Mouse (Mus musculus): ENCODE measurements around the gene Tnfrsf23.
A peak's percentile ranks its signal among the peaks of the same experiment; 100 is the strongest.
"Not testable (repeated sequence)": the region's sequence is repeated elsewhere in the genome, so short reads cannot be mapped to it uniquely, and the experiment has no call there.

The Tnfrsf23 gene

DNA sequence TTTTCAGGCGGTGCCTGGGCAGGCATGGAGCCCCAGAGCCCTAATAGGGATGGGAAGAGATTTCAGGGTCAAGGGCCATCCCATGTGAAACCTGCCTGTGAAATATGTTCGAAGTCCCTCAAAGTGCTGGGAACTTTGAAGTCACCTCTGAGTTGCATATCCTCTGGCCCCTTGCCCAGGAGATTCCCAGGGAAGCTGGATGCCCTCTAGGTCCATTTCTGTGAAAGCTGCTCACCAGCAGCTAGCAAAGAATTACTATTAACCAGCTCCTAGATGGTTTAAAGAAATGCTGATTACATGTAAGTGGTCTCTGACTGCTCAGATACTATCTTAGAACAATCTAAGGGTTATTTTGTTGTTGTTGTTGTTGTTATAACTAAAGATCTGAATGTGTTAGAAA lies 1.1 kb downstream of the Tnfrsf23 start:
- DNase-seq (ENCODE audit: extremely low spot score, low spot score): not testable (repeated sequence)

GRCm38 (mm10) chr7:143681566-143681965 lies 4.1 kb downstream of the Tnfrsf23 start:
- DNase-seq (ENCODE audit: extremely low spot score, low spot score): no peak

- not testable (repeated sequence) for DNase-seq (ENCODE audit: extremely low spot score, low spot score)
Observed at GRCm38 (mm10) chr7:143680836-143681235, 4.8 kb downstream of the Tnfrsf23 start.

GRCm38 (mm10) chr7:143679650-143680049 lies 6.0 kb downstream of the Tnfrsf23 start:
- DNase-seq (ENCODE audit: extremely low spot score, low spot score): not testable (repeated sequence)

- DNase-seq (ENCODE audit: extremely low spot score, low spot score): no peak
Observed at GRCm38 (mm10) chr7:143666427-143667311, 19.0 kb downstream of the Tnfrsf23 start.

- DNase-seq (ENCODE audit: extremely low spot score, low spot score): no peak
Observed at GRCm38 (mm10) chr7:143663470-143663869, 22.2 kb downstream of the Tnfrsf23 start.

DNA sequence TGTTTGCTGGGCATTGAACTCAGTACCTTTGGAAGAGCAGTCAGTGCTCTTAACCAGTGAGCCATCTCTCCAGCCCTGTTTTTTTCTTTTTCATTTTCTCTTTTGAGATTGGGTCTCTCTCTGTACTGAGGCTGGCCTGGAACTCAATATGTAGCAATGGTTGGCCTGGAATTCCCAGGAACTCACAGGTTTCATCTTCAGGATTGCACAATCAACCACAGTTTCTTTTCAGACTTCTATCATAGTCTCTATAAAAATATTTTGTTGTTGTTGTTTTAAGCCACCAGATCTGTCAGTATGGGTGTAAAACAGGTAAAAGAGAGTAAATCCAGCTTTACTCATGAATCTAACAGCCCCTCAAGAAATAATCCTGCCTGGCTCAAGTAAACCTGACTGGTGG lies 24.9 kb downstream of the Tnfrsf23 start:
- DNase-seq (ENCODE audit: extremely low spot score, low spot score): no peak

- DNase-seq (ENCODE audit: extremely low spot score, low spot score): not testable (repeated sequence)
Observed at GRCm38 (mm10) chr7:143649769-143650346, 35.8 kb downstream of the Tnfrsf23 start.

DNA sequence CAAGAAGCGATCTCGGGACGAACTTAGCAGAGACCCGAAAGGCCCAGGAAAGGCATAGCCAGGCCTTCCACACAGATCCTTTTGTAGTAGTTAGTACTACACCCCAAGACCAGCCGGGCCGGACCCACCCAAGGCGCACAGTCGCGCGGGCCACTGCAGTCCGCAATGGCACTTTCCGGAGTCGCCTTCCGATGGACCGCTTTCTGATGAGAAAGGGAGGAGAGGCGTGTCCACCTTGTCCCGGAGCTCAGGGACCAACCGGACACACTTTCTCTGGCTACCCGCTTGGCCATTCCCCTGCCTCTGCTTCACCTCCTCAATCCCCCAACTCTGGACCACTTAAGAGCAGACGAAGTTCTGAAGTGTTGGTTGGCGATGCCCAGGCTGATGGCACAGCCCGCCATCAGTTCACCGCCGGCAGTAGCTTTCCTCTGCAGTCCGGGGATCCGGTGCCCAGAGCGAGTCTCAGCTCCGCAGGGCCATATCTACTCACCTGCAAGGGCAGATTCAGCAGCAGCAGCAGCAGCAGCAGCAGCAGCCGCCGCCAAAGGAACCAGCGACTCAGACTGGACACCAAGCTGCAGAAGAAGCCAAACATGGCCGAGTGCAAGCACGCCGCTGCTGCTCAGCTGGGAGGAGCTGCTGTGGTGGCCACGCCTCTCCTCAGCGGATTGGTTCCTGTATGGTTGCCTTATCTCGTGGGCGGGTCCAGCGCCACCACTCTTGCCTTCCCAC lies 36.5 kb downstream of the Tnfrsf23 start, which contains the start of gene Tnfrsf22:
TSS of gene Tnfrsf22 (minus strand) at position 628 of the 735 bp plus-strand sequence.
- peak; percentile 80 for DNase-seq (ENCODE audit: extremely low spot score, low spot score)

DNA sequence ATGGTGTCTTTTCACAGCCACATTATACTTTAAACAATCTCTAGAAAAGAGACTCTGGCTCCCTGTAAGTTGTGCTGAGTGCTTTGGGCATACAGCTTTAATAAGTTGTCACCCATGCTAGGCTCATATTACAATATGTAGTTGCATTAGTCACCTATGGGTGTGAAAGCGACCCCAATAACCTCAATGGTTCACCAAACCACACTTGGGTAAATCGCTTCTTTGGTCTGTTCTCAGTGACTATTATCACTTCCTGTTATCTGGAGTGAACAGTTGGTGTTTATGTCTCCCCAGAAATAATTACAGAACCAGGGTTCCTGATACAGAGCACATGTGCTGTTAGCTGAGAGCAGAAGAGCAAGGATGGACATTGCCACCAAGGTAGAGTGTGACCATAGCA lies 41.7 kb downstream of the Tnfrsf23 start:
- DNase-seq (ENCODE audit: extremely low spot score, low spot score): not testable (repeated sequence)

GRCm38 (mm10) chr7:143636674-143637073 lies 49.0 kb downstream of the Tnfrsf23 start:
- DNase-seq (ENCODE audit: extremely low spot score, low spot score): no peak

GRCm38 (mm10) chr7:143631503-143631902 lies 54.2 kb downstream of the Tnfrsf23 start:
- no peak for DNase-seq (ENCODE audit: extremely low spot score, low spot score)

DNA sequence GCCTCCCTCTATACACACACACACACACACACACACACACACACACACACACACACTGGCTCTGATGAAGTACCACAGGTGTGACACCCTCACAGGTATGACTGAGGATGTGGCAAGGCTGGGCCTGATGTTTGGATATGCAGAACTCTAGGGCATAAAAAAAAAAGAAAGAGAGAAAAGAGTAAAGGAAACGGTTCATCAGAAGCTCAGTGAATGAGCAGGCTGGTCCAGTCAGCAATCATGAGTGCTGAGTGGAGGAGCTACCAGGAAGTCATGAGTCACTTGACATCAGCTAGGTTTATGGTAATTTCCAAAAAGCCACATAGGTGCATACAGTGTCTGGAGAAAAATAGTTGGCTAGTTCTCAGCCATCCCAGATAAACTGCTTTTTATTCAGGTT lies 56.2 kb downstream of the Tnfrsf23 start:
- DNase-seq (ENCODE audit: extremely low spot score, low spot score): no peak

- no peak for DNase-seq (ENCODE audit: extremely low spot score, low spot score)
Observed at GRCm38 (mm10) chr7:143628540-143628939, 57.1 kb downstream of the Tnfrsf23 start, which contains the start of gene Tnfrsf26. Gene Tnfrsf26 (minus strand): TSS chr7:143628722.

DNA sequence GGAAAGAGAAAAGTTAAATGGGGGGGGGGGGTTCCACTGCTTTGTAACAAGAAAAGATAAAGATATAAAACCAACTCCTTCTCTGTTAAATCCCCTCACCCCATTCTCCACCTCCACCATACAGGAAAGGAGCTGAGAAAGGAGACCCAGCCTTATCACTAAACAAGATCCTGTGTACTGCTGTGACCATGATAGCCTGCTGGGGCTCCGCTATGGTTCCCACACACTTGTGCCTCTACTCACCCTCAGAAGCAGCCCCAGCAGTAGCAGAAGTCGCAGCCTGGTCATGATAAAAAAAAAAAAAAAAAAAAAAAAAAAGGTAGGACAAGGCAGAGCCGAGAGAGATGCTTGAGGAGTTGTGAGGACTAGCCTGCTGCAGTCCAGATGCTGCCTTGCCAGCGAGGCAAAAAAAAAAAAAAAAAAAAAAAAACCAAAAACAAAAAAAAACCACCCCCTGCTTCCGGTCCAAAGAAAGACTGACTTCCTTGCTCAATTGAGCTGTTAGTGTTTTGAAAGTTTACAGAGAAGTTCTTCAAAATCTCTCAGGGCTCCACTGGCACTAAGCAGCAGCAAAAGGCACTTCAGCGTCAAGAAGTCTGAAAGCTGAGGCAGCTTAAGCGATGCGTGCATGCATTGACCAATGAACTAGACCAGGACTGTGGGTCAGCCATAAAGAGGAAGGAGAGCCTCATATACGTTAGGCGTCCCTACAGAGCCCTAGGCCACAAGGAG lies 58.0 kb downstream of the Tnfrsf23 start:
- no peak for DNase-seq (ENCODE audit: extremely low spot score, low spot score)

DNA sequence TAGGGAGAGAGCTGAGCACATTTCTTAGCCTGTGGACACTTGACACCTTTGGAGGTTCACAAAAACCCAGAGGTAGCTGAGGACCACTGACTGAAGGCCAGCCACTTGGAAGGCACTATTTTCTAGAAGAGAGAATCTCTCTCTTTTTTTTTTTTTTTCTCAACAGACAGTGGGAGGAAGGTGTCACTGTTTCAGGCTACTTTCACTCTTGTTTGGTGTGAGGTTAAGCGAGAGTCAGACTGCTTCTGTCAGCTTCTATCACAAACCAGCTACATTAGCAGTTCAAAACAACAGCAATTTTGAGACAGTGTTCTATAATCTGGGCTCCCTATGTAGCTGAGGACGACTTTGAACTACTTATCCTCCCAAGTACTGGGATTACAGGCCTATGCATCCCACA lies 59.5 kb downstream of the Tnfrsf23 start:
- DNase-seq (ENCODE audit: extremely low spot score, low spot score): no peak

DNA sequence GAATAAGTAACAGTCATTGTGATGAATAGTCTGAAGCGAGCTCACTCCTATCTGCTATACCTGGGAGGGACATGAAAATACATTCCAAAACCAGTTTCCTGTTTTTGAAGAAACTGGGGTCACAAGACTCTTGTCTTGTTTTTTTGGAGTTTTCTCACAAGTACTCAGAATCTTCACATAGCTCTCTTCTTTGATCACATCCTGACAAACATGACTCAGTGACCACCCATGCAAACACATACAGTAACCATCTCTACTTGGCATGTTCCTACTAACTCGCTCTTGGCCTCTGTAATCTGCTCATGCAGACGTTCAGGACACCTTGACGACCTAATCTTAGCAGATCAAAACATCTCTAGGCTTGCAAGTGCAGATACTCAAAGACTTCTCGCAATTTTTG lies 60.5 kb downstream of the Tnfrsf23 start:
- no peak for DNase-seq (ENCODE audit: extremely low spot score, low spot score)

- DNase-seq (ENCODE audit: extremely low spot score, low spot score): no peak
Observed at GRCm38 (mm10) chr7:143624561-143624960, 61.1 kb downstream of the Tnfrsf23 start.

DNA sequence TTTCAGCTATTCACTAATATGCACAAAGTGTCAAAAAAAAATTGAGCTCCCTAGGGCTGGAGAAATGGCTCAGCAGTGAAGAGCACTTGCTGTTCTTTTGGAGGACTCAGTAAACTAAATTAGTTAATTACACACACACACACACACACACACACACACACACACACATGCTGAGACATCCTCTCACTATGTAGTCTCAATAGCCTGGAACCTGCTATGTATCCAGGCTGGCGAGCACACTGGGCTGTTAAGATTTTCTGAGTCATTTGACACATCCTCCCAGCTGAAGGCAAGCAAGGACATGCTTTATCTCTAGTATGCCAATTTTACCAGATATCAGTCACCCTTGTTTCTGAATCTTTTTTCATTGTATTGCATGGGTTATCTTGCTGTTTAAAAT lies 64.7 kb downstream of the Tnfrsf23 start:
- DNase-seq (ENCODE audit: extremely low spot score, low spot score): no peak
